Mouse (Mus musculus): Measurements from ENCODE around the gene H3f3b. TPM values are rescaled to one million over a fixed set of nuclear protein-coding genes. Genes with fewer than 3 reads are reported as not detected.

Gene H3f3b
- polyA plus RNA-seq, 1 experiment from 2014 or later: 2,318 TPM

GRCm38 (mm10) chr11:116063562-116063961 lies 35.8 kb upstream of the H3f3b start:
- Histone ChIP-seq H3K36me3 (ENCODE audit: control insufficient read depth, insufficient read depth) (peaks cover 11% of the 10 kb centered on the region), H3K27ac (ENCODE audit: low read length) (peak overlapping the region; percentile 28; the same call in 1 of the 2 replicates), H3K9ac (replicated peaks; ENCODE audit: low read depth, low read length) (no peak overlapping the region; the same call in 1 of the 2 replicates), H3K9me3 (ENCODE audit: control insufficient read depth, low read length) (no peaks in the 10 kb centered on the region), H3K27me3 (replicated peaks; ENCODE audit: control insufficient read depth, insufficient read depth, low read length) (no peaks in the 10 kb centered on the region), H3K4me1 (replicated peaks; ENCODE audit: control insufficient read depth, insufficient read depth, low read length) (no peaks in the 10 kb centered on the region; the same call in 1 of the 2 replicates), H3K4me2 (ENCODE audit: low read length) (no peak overlapping the region), H3K4me3 (replicated peaks; ENCODE audit: low read length) (no peak overlapping the region)
- 55% methylated on average over 13 of the region's 13 CpGs for WGBS
- peak; percentile 52 for ATAC-seq

GRCm38 (mm10) chr11:116062521-116062920 lies 34.8 kb upstream of the H3f3b start:
- no peaks in the 10 kb centered on the region for H3K9me3 ChIP-seq (ENCODE audit: control insufficient read depth, low read length)
- H3K4me3 ChIP-seq (replicated peaks; ENCODE audit: low read length): no peak overlapping the region
- no peak overlapping the region for H3K9ac ChIP-seq (replicated peaks; ENCODE audit: low read depth, low read length)
- H3K36me3 ChIP-seq (ENCODE audit: control insufficient read depth, insufficient read depth): peaks cover 18% of the 10 kb centered on the region
- H3K4me2 ChIP-seq (ENCODE audit: low read length): no peak overlapping the region
- 38% methylated on average over 8 of the region's 8 CpGs for WGBS
- no peak overlapping the region; the same call in 1 of the 2 replicates for H3K27ac ChIP-seq (ENCODE audit: low read length)
- no peak for ATAC-seq
- no peaks in the 10 kb centered on the region for H3K27me3 ChIP-seq (replicated peaks; ENCODE audit: control insufficient read depth, insufficient read depth, low read length)
- H3K4me1 ChIP-seq (replicated peaks; ENCODE audit: control insufficient read depth, insufficient read depth, low read length): no peaks in the 10 kb centered on the region; the same call in 1 of the 2 replicates

GRCm38 (mm10) chr11:116061641-116062415 lies 34.1 kb upstream of the H3f3b start:
- no peak overlapping the region for H3K27ac ChIP-seq (ENCODE audit: low read length)
- no peak overlapping the region for H3K4me2 ChIP-seq (ENCODE audit: low read length)
- H3K9me3 ChIP-seq (ENCODE audit: control insufficient read depth, low read length): no peaks in the 10 kb centered on the region
- no peaks in the 10 kb centered on the region for H3K27me3 ChIP-seq (replicated peaks; ENCODE audit: control insufficient read depth, insufficient read depth, low read length)
- no peaks in the 10 kb centered on the region; the same call in 1 of the 2 replicates for H3K4me1 ChIP-seq (replicated peaks; ENCODE audit: control insufficient read depth, insufficient read depth, low read length)
- no peak overlapping the region for H3K9ac ChIP-seq (replicated peaks; ENCODE audit: low read depth, low read length)
- WGBS: 91% methylated on average over 13 of the region's 13 CpGs
- ATAC-seq: no peak
- peaks cover 24% of the 10 kb centered on the region for H3K36me3 ChIP-seq (ENCODE audit: control insufficient read depth, insufficient read depth)
- H3K4me3 ChIP-seq (replicated peaks; ENCODE audit: low read length): no peak overlapping the region

- H3K4me1 ChIP-seq (replicated peaks; ENCODE audit: control insufficient read depth, insufficient read depth, low read length): no peaks in the 10 kb centered on the region; the same call in 1 of the 2 replicates
- ATAC-seq: no peak
- no peak overlapping the region for H3K9ac ChIP-seq (replicated peaks; ENCODE audit: low read depth, low read length)
- no peak overlapping the region for H3K27ac ChIP-seq (ENCODE audit: low read length)
- peaks cover 24% of the 10 kb centered on the region for H3K36me3 ChIP-seq (ENCODE audit: control insufficient read depth, insufficient read depth)
- WGBS: 89% methylated on average over 9 of the region's 9 CpGs
- no peaks in the 10 kb centered on the region for H3K9me3 ChIP-seq (ENCODE audit: control insufficient read depth, low read length)
- H3K27me3 ChIP-seq (replicated peaks; ENCODE audit: control insufficient read depth, insufficient read depth, low read length): no peaks in the 10 kb centered on the region
- H3K4me2 ChIP-seq (ENCODE audit: low read length): no peak overlapping the region
- no peak overlapping the region for H3K4me3 ChIP-seq (replicated peaks; ENCODE audit: low read length)
Observed at GRCm38 (mm10) chr11:116060596-116060995, 32.8 kb upstream of the H3f3b start.

DNA sequence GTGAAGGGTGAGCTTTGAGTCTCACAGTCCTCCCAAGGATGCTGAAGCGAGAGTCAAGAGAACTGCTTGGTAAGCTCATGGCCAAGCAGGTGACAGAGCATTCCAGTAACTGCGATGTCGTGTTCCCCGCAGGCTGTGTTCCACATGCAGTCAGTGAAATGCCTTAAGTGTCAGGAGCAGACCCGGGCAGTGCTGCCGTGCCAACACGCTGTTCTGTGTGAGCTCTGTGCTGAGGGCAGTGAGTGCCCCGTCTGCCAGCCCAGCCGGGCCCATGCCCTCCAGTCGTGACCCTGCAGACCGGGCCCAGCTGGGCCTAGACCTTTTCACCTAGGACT lies 31.9 kb upstream of the H3f3b start:
- no peak overlapping the region for H3K4me3 ChIP-seq (replicated peaks; ENCODE audit: low read length)
- H3K27ac ChIP-seq (ENCODE audit: low read length): no peak overlapping the region
- H3K4me2 ChIP-seq (ENCODE audit: low read length): no peak overlapping the region
- ATAC-seq: no peak
- no peaks in the 10 kb centered on the region for H3K9me3 ChIP-seq (ENCODE audit: control insufficient read depth, low read length)
- WGBS: 97% methylated on average over 11 of the region's 11 CpGs
- H3K4me1 ChIP-seq (replicated peaks; ENCODE audit: control insufficient read depth, insufficient read depth, low read length): no peaks in the 10 kb centered on the region; the same call in 1 of the 2 replicates
- no peaks in the 10 kb centered on the region for H3K27me3 ChIP-seq (replicated peaks; ENCODE audit: control insufficient read depth, insufficient read depth, low read length)
- no peak overlapping the region for H3K9ac ChIP-seq (replicated peaks; ENCODE audit: low read depth, low read length)
- H3K36me3 ChIP-seq (ENCODE audit: control insufficient read depth, insufficient read depth): peaks cover 31% of the 10 kb centered on the region

GRCm38 (mm10) chr11:116058868-116059690 lies 31.3 kb upstream of the H3f3b start:
- Histone ChIP-seq H3K4me1 (replicated peaks; ENCODE audit: control insufficient read depth, insufficient read depth, low read length) (no peaks in the 10 kb centered on the region; the same call in 1 of the 2 replicates), H3K27ac (ENCODE audit: low read length) (no peak overlapping the region), H3K36me3 (ENCODE audit: control insufficient read depth, insufficient read depth) (peaks cover 32% of the 10 kb centered on the region), H3K9ac (replicated peaks; ENCODE audit: low read depth, low read length) (no peak overlapping the region), H3K4me2 (ENCODE audit: low read length) (no peak overlapping the region), H3K9me3 (ENCODE audit: control insufficient read depth, low read length) (no peaks in the 10 kb centered on the region), H3K4me3 (replicated peaks; ENCODE audit: low read length) (no peak overlapping the region), H3K27me3 (replicated peaks; ENCODE audit: control insufficient read depth, insufficient read depth, low read length) (no peaks in the 10 kb centered on the region)
- 90% methylated on average over 17 of the region's 17 CpGs for WGBS
- no peak for ATAC-seq

- WGBS: 69% methylated on average over 12 of the region's 12 CpGs
- Histone ChIP-seq H3K27ac (ENCODE audit: low read length) (no peak overlapping the region), H3K27me3 (replicated peaks; ENCODE audit: control insufficient read depth, insufficient read depth, low read length) (no peaks in the 10 kb centered on the region), H3K4me2 (ENCODE audit: low read length) (no peak overlapping the region), H3K4me3 (replicated peaks; ENCODE audit: low read length) (no peak overlapping the region), H3K9ac (replicated peaks; ENCODE audit: low read depth, low read length) (no peak overlapping the region), H3K4me1 (replicated peaks; ENCODE audit: control insufficient read depth, insufficient read depth, low read length) (no peaks in the 10 kb centered on the region), H3K9me3 (ENCODE audit: control insufficient read depth, low read length) (no peaks in the 10 kb centered on the region), H3K36me3 (ENCODE audit: control insufficient read depth, insufficient read depth) (peaks cover 38% of the 10 kb centered on the region)
- ATAC-seq: no peak
Observed at GRCm38 (mm10) chr11:116058022-116058614, 30.4 kb upstream of the H3f3b start.

DNA sequence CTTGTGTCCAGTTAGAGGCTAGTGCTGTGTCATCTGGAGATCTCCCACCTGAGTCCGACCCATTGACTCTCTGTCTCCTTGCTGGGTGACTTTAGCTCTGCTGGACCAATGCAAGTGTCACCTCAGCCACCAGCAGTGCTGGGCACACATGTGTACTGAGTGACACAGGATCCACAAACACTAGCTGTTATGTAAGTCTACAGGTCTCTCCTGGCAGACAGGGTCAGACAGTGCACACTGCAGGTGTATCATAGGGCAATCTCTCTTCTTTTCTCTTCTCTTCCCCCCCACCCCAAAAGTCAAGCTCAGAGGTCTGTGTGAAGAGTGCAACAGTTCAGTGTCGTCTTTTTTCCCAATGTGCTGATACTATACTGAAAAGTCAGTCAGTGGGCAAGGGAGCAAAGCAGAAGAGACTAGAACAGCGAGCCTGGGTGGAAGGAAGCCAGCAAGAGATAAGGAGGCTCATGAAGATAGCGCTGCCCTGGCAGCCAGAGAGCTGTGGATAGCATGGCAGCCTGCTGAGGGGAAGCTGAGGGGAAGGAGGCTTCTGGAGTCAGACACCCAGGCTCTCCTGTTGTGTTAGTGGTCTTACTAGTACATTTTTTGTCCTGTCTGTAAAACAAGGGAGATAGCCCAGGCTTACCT lies 29.6 kb upstream of the H3f3b start:
- no peak overlapping the region for H3K4me3 ChIP-seq (replicated peaks; ENCODE audit: low read length)
- no peaks in the 10 kb centered on the region for H3K27me3 ChIP-seq (replicated peaks; ENCODE audit: control insufficient read depth, insufficient read depth, low read length)
- WGBS: 88% methylated on average over 4 of the region's 4 CpGs
- H3K9ac ChIP-seq (replicated peaks; ENCODE audit: low read depth, low read length): no peak overlapping the region
- no peaks in the 10 kb centered on the region for H3K4me1 ChIP-seq (replicated peaks; ENCODE audit: control insufficient read depth, insufficient read depth, low read length)
- no peak overlapping the region for H3K4me2 ChIP-seq (ENCODE audit: low read length)
- peaks cover 38% of the 10 kb centered on the region for H3K36me3 ChIP-seq (ENCODE audit: control insufficient read depth, insufficient read depth)
- no peak for ATAC-seq
- H3K9me3 ChIP-seq (ENCODE audit: control insufficient read depth, low read length): no peaks in the 10 kb centered on the region
- H3K27ac ChIP-seq (ENCODE audit: low read length): no peak overlapping the region

DNA sequence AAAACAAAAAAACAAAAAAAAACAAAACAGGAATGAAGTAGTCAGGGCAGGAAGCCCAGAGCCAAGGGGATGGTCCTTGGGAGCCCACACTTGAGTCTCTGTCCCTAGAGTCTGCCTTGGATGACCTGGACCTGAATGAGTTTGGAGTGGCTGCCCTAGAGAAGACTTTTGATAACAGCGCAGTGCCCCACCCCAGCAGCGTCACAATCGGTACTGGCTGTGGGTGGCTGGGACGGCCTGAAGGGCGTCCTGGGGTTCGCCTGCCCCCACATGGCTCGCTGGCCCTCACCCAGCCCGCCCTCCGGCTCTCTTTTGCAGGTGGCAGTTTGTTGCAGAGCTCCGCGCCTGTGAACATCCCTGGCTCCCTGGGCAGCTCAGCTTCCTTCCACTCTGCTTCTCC lies 28.1 kb upstream of the H3f3b start:
- no peak overlapping the region for H3K27ac ChIP-seq (ENCODE audit: low read length)
- no peak for ATAC-seq
- WGBS: 94% methylated on average over 11 of the region's 11 CpGs
- H3K9me3 ChIP-seq (ENCODE audit: control insufficient read depth, low read length): no peaks in the 10 kb centered on the region
- no peak overlapping the region for H3K9ac ChIP-seq (replicated peaks; ENCODE audit: low read depth, low read length)
- H3K4me2 ChIP-seq (ENCODE audit: low read length): no peak overlapping the region
- H3K4me1 ChIP-seq (replicated peaks; ENCODE audit: control insufficient read depth, insufficient read depth, low read length): no peaks in the 10 kb centered on the region
- peaks cover 38% of the 10 kb centered on the region for H3K36me3 ChIP-seq (ENCODE audit: control insufficient read depth, insufficient read depth)
- H3K4me3 ChIP-seq (replicated peaks; ENCODE audit: low read length): no peak overlapping the region
- no peaks in the 10 kb centered on the region for H3K27me3 ChIP-seq (replicated peaks; ENCODE audit: control insufficient read depth, insufficient read depth, low read length)

Data from forebrain, embryonic 16.5 days (tissue).